Mouse (Mus musculus) left cerebral cortex, adult 8-10 months (tissue): ENCODE data around the gene Fam189b. TPM values are rescaled to one million over a fixed set of nuclear protein-coding genes. Genes with fewer than 3 reads are reported as not detected.
A peak's percentile ranks its signal among the peaks of the same experiment; 100 is the strongest.
"Not testable (repeated sequence)": the region's sequence is repeated elsewhere in the genome, so short reads cannot be mapped to it uniquely, and the experiment has no call there.

Source experiments
- DNase-seq, 2 experiments: peaks; one replicate each; pipeline ENCODE4 v3.0.0; 2022; ENCODE audit warnings: low spot score in 2 of 2
- total RNA-seq, 4 experiments: library from RNA; stranded (reverse); gene quantifications; 2 replicates each; pipeline ENCODE4 v1.2.4; 2022

The Fam189b gene
- total RNA-seq, 4 experiments from 2014 or later, result 47.2 to 58.2 (median 52.3) TPM

- peak; percentile 76 to 85 for DNase-seq
These were observed 19.6 kb downstream of the Fam189b start, which contains the start of gene Gba for GRCm38 (mm10) chr3:89202253-89203141. Gene Gba (plus strand): TSS chr3:89202928.

GRCm38 (mm10) chr3:89203142-89203514 is 20.2 kb downstream of the Fam189b start:
- DNase-seq, result no peak

GRCm38 (mm10) chr3:89206079-89206478 is 23.1 kb downstream of the Fam189b start:
- no peak for DNase-seq

GRCm38 (mm10) chr3:89206695-89207094 is 23.8 kb downstream of the Fam189b start:
- DNase-seq, result no peak

- no peak for DNase-seq
These were observed 25.2 kb downstream of the Fam189b start for GRCm38 (mm10) chr3:89208075-89208657.

GRCm38 (mm10) chr3:89208736-89209135 is 25.8 kb downstream of the Fam189b start:
- no peak for DNase-seq

- DNase-seq, result no peak
These were observed 26.8 kb downstream of the Fam189b start for GRCm38 (mm10) chr3:89209731-89210130.

- DNase-seq, result no peak
These were observed 27.2 kb downstream of the Fam189b start for GRCm38 (mm10) chr3:89210162-89210561.

GRCm38 (mm10) chr3:89210731-89211130 is 27.8 kb downstream of the Fam189b start:
- DNase-seq, result no peak

GRCm38 (mm10) chr3:89213803-89214530 is 31.0 kb downstream of the Fam189b start:
- peak; percentile 78 to 89 for DNase-seq

GRCm38 (mm10) chr3:89214681-89215411 is 31.9 kb downstream of the Fam189b start, which contains the start of gene Thbs3:
Gene Thbs3 (plus strand): TSS chr3:89215180.
- peak in 1 of 2 experiments; percentile 8 for DNase-seq

GRCm38 (mm10) chr3:89215853-89216252 is 32.9 kb downstream of the Fam189b start:
- peak in 1 of 2 experiments; percentile 78 for DNase-seq

- not testable (repeated sequence) for DNase-seq
These were observed 33.5 kb downstream of the Fam189b start for GRCm38 (mm10) chr3:89216407-89216806.

- no peak for DNase-seq
These were observed 35.3 kb downstream of the Fam189b start for GRCm38 (mm10) chr3:89218271-89218670.

- DNase-seq, result no peak
These were observed 36.6 kb downstream of the Fam189b start for GRCm38 (mm10) chr3:89219546-89219945.

GRCm38 (mm10) chr3:89221167-89221566 is 38.2 kb downstream of the Fam189b start:
- no peak for DNase-seq

- no peak for DNase-seq
These were observed 41.9 kb downstream of the Fam189b start for GRCm38 (mm10) chr3:89224796-89225195.

- DNase-seq, result no peak
These were observed 42.4 kb downstream of the Fam189b start for GRCm38 (mm10) chr3:89225321-89225815.

GRCm38 (mm10) chr3:89225918-89226317 is 43.0 kb downstream of the Fam189b start:
- DNase-seq, result no peak

- no peak for DNase-seq
These were observed 43.4 kb downstream of the Fam189b start for GRCm38 (mm10) chr3:89226361-89226760.

- no peak for DNase-seq
These were observed 44.0 kb downstream of the Fam189b start, which contains the start of gene Mtx1 for GRCm38 (mm10) chr3:89226900-89227299. Gene Mtx1 (minus strand): TSS chr3:89227088.
